Mouse (Mus musculus): ENCODE measurements around the gene Tmeff1. TPM values are rescaled to one million over a fixed set of nuclear protein-coding genes. Genes with fewer than 3 reads are reported as not detected.

Gene Tmeff1
- total RNA-seq, 2 experiments from 2014 or later, result 126 to 132 TPM

DNA sequence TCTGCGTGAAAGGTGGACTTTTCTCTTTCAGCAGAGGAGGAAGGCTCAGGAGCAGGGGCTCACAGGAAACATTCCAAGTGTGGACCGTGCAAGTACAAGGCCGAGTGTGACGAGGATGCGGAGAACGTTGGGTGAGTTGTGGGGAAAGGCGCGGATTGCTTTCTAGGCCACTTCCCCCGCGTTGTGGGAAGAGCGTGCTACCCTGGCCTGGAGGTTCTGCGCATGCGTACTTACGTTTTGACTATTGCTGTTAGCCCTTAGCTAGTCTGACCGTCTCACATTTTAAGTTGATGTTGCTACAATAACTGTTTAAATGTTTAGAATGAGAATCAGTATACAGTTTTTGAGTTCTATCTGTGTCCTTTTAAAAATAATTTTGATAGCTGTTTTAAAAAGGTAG is 32.2 kb downstream of the Tmeff1 start:
- no peak for DNase-seq (ENCODE audit: low spot score in 2 of 2)

DNA sequence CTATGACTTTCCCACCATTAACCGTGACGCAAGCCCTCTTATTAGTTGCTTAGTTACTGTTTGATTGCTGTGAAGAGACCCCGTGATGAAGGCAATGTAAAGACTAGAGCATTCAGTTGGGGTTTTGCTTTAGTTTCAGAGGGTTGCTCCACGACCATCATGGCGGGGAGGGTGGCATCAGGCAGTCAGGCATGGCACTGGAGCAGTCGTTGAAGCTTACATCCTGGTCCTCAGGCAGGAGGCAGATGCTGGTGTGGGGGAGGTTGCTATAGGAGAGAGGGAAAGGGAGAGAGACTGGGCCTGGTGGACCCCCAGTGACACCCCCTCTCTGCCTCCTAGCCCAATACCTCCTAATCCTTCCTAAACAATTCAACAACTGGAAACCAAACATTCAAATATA is 35.1 kb downstream of the Tmeff1 start:
- no peak for DNase-seq (ENCODE audit: low spot score in 2 of 2)

- no peak for DNase-seq (ENCODE audit: low spot score in 2 of 2)
These were observed 37.3 kb downstream of the Tmeff1 start for GRCm38 (mm10) chr4:48622246-48622645.

DNA sequence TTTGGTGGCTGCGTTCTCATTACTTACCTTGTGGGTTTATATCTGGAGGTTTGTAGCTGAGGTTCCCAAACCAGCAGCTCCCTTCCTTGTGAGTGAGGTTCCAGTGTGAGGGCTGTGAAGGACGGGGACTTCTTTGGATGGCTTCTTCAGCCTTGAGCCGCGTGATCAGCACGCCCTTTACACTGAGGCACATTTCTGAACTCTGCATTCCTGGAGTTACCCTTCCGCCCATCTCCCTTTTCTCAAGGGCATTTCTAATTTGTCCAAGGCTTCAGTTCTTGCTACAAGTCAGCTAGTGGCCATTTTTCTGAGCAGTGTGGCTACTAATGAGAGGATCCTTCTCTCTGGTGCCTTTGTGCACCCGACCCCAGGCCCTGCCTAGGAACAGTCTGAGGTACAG is 38.0 kb downstream of the Tmeff1 start:
- DNase-seq (ENCODE audit: low spot score in 2 of 2), result no peak

- no peak for DNase-seq (ENCODE audit: low spot score in 2 of 2)
These were observed 40.0 kb downstream of the Tmeff1 start for GRCm38 (mm10) chr4:48624961-48625360.

- no peak for DNase-seq (ENCODE audit: low spot score in 2 of 2)
These were observed 40.9 kb downstream of the Tmeff1 start for GRCm38 (mm10) chr4:48625836-48626235.

- peak in 1 of 2 experiments; percentile 45 for DNase-seq (ENCODE audit: low spot score in 2 of 2)
These were observed 44.5 kb downstream of the Tmeff1 start for GRCm38 (mm10) chr4:48629445-48629844.

DNA sequence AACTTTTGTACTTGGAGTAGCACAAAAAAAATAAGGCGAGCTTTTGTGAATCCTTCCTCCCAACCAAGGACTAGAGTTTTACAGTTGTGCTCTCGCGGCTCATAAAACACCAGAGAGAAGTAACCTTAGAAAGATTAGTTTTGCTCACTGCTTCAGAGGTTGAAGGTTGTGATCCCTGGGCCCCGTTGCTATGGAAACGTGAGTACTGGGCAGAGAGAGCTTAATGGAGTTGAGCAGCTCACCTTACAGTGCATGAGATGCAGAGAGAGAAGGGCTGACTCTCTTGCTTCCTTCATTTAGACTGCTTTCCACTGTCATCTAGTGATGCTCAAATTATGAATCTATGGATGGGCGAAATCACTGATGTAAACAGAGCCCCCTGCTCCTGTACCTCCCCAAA is 48.6 kb downstream of the Tmeff1 start:
- DNase-seq (ENCODE audit: low spot score in 2 of 2), result no peak

- DNase-seq (ENCODE audit: low spot score in 2 of 2), result no peak
These were observed 49.1 kb downstream of the Tmeff1 start for GRCm38 (mm10) chr4:48634058-48634457.

- DNase-seq (ENCODE audit: low spot score in 2 of 2), result no peak
These were observed 51.9 kb downstream of the Tmeff1 start for GRCm38 (mm10) chr4:48636831-48637230.

GRCm38 (mm10) chr4:48638132-48638531 is 53.2 kb downstream of the Tmeff1 start:
- no peak for DNase-seq (ENCODE audit: low spot score in 2 of 2)

- no peak for DNase-seq (ENCODE audit: low spot score in 2 of 2)
These were observed 54.5 kb downstream of the Tmeff1 start for GRCm38 (mm10) chr4:48639503-48639902.

DNA sequence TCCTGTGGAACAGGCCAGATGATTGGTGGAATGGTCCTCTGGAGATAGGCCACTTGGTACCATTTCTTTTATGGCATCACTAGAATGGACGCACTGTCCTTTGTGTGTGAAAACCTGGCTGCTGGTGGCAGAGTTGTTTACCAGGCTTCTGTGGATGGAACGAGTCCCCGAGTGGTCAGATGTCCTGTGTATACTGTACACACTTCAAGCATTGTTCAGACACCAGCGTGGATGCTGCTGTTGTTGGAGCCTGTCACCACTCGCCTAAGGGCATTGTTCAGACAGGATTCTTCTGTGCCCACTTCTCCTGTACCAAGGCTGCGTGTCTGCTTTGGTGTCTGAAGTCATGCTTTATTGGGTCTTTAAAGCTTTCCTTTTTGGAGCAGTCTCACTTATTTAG is 58.8 kb downstream of the Tmeff1 start:
- peak; percentile 25 to 58 for DNase-seq (ENCODE audit: low spot score in 2 of 2)

- DNase-seq (ENCODE audit: low spot score in 2 of 2), result no peak
These were observed 61.2 kb downstream of the Tmeff1 start for GRCm38 (mm10) chr4:48646143-48646542.

GRCm38 (mm10) chr4:48650617-48651360 is 65.8 kb downstream of the Tmeff1 start:
- no peak for DNase-seq (ENCODE audit: low spot score in 2 of 2)

DNA sequence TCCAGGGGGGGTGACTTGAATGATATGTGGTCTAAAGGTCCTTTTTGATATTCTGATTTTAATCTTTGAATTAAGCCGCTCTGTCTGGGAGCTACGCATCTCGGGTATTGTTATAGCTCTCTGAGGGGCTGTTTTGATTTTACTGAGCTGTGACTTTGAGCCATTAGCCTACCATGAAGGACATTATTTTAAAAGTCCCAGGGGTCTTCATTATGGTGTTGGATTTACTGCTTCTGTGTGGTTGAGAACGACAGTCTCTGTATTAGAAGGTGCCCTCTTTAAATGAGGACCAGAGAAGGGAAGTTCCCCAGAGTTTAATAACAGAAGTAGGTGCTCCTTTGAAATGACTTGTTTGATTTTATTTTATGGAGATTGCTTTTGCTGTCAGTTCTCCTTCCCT is 69.1 kb downstream of the Tmeff1 start:
- DNase-seq (ENCODE audit: low spot score in 2 of 2), result no peak

- DNase-seq (ENCODE audit: low spot score in 2 of 2), result no peak
These were observed 71.6 kb downstream of the Tmeff1 start for GRCm38 (mm10) chr4:48656530-48656929.

GRCm38 (mm10) chr4:48660144-48660543 is 75.2 kb downstream of the Tmeff1 start:
- no peak for DNase-seq (ENCODE audit: low spot score in 2 of 2)

DNA sequence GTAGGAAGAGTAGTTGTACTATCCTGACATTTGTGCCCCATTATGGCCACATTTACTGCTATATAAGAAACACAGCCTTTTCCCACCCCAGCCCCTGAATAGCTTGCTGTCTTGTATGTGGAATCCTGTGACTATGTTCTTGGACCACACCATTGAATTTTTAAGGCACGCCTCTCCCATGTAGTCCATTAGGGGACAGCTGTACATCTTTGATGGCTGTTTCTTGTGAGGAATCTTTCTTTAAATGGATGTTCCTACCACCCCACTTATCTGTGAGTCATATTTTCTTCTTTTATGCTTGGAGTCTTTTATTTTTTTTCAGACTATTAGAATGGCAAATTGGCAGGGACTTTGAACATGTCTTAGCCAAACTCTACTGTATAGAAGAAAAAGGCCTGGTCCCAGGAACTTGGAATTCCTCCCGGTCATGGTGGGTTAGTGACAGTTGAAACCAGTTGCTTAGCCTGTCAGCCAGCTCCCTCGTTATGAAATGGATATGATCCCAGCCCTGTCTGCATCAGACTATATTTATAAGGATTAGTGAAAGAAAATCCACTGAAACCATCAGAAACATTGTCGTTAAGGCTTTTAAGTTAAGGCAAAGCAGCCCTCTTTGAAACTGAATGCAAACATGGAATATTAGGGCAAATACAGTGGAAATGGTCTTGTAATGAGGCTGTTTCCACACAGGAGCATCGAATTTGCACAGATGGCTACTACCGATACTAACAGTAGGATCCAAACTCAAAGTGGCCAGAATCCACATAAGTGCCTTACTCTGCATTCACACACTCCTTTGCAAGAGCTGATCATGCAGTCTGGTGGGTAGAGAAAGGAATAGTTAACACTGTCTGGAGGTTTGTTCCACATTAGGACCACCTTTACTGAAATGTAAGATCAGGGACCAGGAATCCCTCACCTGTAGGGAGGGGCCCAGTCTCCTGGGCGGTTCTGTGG is 75.9 kb downstream of the Tmeff1 start:
- DNase-seq (ENCODE audit: low spot score in 2 of 2), result no peak

DNA sequence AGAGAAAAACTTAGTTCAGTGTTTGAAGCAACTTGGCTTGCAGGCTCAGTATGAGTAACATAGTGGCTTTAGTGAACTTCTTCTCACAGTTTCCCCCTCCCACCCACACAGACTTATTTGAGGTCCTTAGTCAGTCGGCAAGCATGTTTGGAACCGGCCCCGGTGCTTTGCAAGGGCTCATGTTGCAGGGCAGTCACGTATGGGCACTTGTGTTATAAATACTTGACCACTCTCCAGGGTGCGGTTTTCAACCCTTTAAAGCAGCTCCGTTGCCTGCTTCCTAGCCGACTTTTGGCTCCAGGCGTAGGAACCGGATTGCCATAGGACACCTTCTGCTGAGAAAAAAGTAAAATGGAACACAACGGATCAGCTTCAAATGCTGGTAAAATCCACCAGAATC is 78.3 kb downstream of the Tmeff1 start, which contains the start of gene Cavin4:
TSS of gene Cavin4 (plus strand) at position 244 of the 400 bp plus-strand sequence.
- DNase-seq (ENCODE audit: low spot score in 2 of 2), result no peak

DNA sequence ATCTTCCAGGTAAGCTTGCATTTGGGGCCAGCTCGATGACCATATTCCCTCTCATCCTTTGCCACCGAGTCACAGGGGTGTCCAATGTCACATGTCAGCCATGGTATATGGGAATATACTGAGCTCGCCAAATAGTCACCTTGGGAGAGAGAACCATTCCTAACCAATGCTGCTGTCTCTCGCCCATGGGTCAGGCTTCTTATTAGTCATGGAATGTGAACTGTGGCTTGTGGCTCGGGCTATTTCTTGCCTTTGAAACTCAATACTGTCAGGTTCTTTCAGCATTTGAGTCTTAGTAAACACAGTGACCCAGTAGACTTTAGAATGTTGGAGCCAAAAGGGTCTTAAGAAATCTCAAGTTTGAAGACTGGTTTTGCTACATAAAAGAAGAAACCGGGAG is 79.0 kb downstream of the Tmeff1 start:
- DNase-seq (ENCODE audit: low spot score in 2 of 2), result no peak

GRCm38 (mm10) chr4:48667279-48667678 is 82.3 kb downstream of the Tmeff1 start:
- DNase-seq (ENCODE audit: low spot score in 2 of 2), result no peak

Measured in layer of hippocampus, adult 18-20 months (tissue).